Mouse (Mus musculus): ENCODE results near the gene Dixdc1.

The Dixdc1 gene

GRCm38 (mm10) chr9:50745806-50746205, 6.5 kb upstream of the Dixdc1 start:
- no peak for DNase-seq (ENCODE audit: low spot score in 2 of 2)

- DNase-seq (ENCODE audit: low spot score in 2 of 2): no peak
These were observed 3.4 kb upstream of the Dixdc1 start for GRCm38 (mm10) chr9:50742744-50743143.

GRCm38 (mm10) chr9:50742261-50742660, 2.9 kb upstream of the Dixdc1 start:
- no peak for DNase-seq (ENCODE audit: low spot score in 2 of 2)

- no peak for DNase-seq (ENCODE audit: low spot score in 2 of 2)
These were observed 1.8 kb upstream of the Dixdc1 start for GRCm38 (mm10) chr9:50740867-50741784.

DNA sequence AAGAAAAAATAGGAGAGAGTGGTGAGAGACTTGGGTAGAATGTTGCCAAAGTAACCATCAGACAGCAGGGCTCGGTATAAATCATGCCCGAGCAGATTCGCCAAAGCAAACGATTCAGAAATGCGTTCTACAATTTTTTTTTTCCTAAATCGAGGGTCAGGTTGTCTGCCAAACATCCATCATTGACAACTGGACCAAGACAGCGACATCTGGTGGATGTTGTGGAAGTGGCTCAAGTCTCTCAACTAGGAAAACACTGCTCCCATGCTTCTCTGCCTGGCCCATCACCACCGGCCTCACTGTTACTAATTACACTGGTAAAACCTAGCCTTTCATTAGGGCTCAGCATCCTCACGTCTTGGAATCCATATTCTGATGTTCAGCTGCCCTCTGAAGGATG, 4.3 kb downstream of the Dixdc1 start:
- DNase-seq (ENCODE audit: low spot score in 2 of 2): peak; percentile 19 to 46

DNA sequence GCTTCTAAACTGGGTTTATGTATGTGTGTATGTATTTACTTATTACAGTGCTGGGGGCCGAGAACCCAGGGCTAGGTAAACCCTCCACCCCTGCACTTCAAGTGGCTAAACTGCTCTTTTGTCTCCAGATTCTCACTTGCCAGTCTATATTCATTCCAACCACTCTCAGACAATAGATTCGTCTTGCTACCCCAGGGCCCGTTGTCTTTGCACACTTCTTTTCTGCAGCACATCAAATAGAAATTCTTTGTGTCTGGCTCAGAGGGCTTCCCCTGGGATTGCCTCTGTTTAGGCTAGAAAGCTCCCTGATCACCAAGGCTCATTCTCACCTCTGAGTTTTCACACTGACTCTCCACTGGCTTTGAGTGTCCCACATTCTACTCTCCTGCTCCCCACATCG, 6.8 kb downstream of the Dixdc1 start:
- DNase-seq (ENCODE audit: low spot score in 2 of 2): no peak

DNA sequence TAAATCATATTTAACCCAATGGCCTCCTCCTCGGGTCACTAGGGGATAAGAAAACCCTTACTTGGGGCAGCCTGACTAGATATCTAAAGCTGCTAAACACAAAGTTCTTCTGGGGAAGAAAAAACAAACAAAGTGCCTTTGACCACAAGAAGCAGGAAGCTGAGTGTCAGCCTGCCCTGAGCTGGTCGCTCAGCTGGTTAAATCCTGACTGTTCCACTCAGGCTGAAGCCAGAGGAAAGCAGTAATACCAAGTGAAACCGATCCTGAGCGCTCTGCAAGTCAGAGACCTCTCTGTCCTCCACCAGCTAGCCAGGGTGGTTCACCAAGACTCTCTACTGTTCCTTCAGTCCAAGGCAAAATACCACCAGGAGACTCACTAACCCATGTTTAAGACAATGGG, 9.7 kb downstream of the Dixdc1 start:
- no peak for DNase-seq (ENCODE audit: low spot score in 2 of 2)

DNA sequence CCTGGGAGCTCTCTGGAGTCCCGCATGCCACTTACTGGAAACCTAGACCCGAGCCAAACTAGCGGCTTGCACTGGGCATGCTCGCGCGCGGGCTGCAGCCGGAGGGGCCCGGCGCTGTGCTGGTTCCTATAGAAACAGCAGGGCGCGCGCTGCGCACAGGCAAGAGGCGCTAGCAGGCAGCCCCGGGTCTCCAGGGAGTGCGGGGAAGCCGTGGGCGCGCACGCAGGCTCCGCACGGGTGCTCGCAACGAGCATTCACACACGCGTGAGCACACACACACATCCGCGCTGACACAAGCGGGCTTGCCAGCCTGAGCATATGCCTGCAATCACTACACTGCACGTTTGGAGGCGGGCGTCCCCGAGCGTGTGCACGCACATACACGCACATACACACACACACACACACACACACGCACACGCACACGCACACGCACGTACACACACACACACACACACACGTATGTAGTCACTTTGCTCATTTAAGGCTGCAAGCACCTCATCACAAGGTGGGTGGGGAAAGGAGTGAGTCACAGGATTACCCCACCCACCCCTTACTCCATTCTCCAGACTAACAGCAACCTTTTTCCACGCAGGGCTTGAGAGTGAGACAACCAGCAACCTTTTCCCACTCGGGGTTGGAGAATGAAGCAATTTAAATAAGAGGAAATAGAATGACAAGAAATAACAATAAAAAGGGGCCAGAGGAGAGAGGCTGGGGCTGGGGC, 11.2 kb downstream of the Dixdc1 start:
- DNase-seq (ENCODE audit: low spot score in 2 of 2): peak; percentile 9 to 61

GRCm38 (mm10) chr9:50727171-50727924, 12.0 kb downstream of the Dixdc1 start:
- DNase-seq (ENCODE audit: low spot score in 2 of 2): no peak

DNA sequence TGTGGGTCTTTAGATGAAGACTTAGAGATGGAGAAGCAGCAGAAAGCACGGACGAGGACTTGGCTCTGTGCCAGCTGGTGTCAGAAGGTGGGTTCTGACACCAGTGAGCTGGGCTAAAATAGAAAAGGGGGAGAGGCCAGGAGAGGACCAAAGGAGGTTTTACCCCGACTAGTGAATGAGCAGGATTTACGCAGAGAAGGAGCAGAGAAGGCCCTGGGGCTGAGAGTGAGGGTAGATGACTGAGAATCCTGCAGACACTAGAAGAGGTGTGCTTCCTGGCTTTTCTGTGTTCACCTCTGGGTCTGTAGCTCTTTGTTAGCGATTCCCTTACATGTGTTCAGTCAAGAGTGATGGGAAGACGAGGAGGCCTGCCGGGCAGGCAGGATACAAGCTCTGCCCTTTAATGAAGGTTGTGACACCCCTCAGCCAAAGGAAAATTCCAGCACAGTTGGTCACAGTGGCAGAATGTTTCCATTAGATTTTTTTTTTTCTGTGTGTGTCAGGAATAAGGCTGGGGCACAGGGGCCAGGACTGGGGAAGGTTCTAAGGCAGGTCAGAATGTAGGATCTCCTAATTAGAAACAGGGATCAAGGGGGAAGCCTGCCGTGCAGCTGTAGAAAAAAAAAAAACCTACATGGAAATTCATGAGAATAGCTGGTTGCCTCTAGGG, 13.3 kb downstream of the Dixdc1 start:
- DNase-seq (ENCODE audit: low spot score in 2 of 2): no peak

- no peak for DNase-seq (ENCODE audit: low spot score in 2 of 2)
These were observed 14.5 kb downstream of the Dixdc1 start for GRCm38 (mm10) chr9:50724661-50725330.

GRCm38 (mm10) chr9:50724147-50724546, 15.2 kb downstream of the Dixdc1 start:
- no peak for DNase-seq (ENCODE audit: low spot score in 2 of 2)

GRCm38 (mm10) chr9:50723406-50723805, 15.9 kb downstream of the Dixdc1 start:
- DNase-seq (ENCODE audit: low spot score in 2 of 2): no peak

- no peak for DNase-seq (ENCODE audit: low spot score in 2 of 2)
These were observed 16.8 kb downstream of the Dixdc1 start for GRCm38 (mm10) chr9:50722451-50722911.

DNA sequence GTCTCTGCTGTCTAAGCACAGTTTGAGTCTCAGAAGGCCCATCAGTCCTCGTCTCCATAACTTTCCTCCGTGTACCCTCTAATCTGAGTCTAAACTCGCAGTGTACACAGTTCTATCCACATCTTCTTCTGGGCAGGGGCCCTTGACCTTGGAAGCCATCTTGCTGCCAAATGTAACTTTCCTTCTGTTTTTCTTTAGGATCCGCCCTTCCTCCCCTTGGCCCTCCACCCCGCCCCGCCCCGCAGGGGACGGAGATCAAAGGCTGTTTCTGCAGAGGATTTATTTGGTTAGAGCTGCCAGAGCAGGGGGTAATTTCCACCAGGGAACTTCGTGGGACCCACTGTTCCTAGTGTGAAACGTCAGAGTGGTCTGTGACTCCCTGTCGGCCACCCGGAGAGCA, 18.3 kb downstream of the Dixdc1 start:
- no peak for DNase-seq (ENCODE audit: low spot score in 2 of 2)

DNA sequence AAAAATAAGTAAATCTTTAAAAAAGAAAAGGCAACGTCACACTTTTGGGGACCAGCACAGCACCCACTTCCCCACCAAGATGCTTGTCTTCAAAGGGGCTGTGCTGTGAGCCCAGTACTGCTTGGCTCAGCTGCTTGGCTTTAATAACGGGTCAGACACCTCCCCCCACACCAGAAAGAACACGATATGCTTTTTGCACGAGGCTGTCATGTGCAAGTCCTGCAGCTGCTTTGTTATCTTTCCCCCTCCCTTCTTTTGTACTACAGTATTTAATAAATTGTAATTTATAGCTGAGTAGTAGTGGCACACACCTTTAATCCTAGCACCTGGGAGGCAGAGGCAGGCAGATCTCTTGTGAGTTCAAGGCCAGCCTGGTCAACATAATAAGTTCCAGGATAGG, 20.4 kb downstream of the Dixdc1 start:
- DNase-seq (ENCODE audit: low spot score in 2 of 2): no peak

DNA sequence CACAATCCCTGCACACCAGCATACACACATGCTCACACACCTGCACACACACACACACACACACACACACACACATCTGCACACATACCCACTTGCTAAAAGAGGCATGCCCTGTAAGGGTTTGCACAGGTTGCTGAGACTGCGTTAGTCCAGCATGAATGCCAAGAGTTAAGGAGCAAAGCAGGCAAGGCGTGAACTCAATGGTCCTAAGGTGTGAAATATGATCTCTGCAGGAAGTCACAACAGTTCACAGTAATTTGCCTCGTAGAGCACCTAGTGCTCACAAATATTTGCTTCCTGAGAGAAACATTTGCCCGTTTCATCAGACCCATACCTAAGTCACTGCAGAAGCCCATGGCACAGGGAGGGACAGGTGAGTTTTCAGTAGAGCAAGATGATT, 25.1 kb downstream of the Dixdc1 start:
- DNase-seq (ENCODE audit: low spot score in 2 of 2): no peak

DNA sequence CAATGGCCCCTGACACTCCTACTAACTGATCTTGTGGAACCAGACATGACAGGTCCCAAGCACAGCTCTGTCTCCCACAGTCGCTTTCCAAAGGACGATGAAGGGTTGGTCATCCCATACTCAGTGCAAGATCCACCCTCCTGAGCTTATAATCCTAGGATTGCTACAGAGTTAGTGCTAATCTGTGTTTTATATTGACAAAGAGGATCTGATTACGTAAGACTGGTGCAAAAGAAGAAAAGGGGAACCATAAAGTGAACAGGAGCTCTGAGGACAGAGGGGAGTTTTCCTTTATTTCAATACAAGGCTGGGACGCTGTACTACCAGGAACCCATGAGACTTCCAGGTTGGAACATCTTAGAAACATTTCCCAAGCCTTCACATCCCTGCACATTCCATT, 28.0 kb downstream of the Dixdc1 start:
- no peak for DNase-seq (ENCODE audit: low spot score in 2 of 2)

DNA sequence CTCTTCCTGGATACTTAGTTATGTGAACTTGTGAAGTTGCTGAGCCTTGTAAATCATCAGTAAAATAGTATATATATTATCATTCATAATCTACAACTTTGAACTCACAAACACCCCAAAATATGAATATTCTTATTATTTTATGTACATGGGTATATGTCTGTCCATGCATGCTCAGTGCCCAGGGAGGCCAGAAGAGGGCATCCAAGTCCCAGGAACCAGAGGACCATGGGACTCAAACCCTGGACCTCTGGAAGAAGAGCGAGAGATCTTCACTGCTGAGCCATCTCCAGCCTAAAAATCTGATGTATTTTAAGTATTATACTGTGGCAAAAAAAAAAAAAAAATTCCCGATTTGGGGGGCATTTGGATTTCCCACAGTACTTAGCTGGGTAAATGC, 30.2 kb downstream of the Dixdc1 start:
- DNase-seq (ENCODE audit: low spot score in 2 of 2): no peak

GRCm38 (mm10) chr9:50704907-50705306, 34.4 kb downstream of the Dixdc1 start:
- no peak for DNase-seq (ENCODE audit: low spot score in 2 of 2)

Measured in spleen, postnatal 10 days (tissue).